Mouse (Mus musculus): ENCODE results near the gene Itga2. TPM values are rescaled to one million over a fixed set of nuclear protein-coding genes. Genes with fewer than 3 reads are reported as not detected.
A peak's percentile ranks its signal among the peaks of the same experiment; 100 is the strongest.

The Itga2 gene
- polyA plus RNA-seq, 1 experiment = 3.2 TPM

DNA sequence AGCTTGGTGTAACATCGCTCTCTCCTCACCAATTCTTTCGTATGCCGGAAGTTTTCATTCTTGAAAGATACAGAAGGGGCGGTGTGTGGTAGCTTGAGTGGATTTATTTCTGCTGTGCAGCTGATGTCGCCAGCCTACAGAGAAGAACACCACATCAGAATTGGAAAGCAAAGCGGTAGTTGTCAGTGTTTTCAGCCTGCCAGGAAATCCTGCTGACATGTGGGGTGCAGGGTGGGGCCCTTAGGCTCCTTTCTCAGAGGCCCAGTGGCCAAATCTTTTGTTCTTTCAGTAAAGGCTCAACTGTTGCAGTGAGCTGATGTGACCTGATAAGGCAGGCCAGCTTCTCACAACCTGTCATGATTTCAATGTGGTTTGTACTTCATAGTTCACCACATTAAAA lies 86.1 kb downstream of the Itga2 start:
- WGBS = 8% methylated on average over 6 of the region's 6 CpGs
- Histone ChIP-seq H3K4me1 (ENCODE audit: control insufficient read depth, insufficient read depth, low read length) (no peaks in the 10 kb centered on the region; the same call in 1 of the 2 replicates), H3K4me3 (replicated peaks; ENCODE audit: control insufficient read depth, low read depth, low read length) (no peak overlapping the region), H3K27ac (ENCODE audit: control insufficient read depth, insufficient read depth, low read depth, low read length, poor library complexity) (no peak overlapping the region; the same call in 1 of the 2 replicates)
- TF ChIP-seq POLR2A (IDR thresholded peaks at IDR 0.05; ENCODE audit: borderline replicate concordance, control insufficient read depth, low read depth, low read length) = no peak
- TF ChIP-seq CTCF (IDR thresholded peaks at IDR 0.05; ENCODE audit: control insufficient read depth, insufficient read depth, low read length) = no peak

DNA sequence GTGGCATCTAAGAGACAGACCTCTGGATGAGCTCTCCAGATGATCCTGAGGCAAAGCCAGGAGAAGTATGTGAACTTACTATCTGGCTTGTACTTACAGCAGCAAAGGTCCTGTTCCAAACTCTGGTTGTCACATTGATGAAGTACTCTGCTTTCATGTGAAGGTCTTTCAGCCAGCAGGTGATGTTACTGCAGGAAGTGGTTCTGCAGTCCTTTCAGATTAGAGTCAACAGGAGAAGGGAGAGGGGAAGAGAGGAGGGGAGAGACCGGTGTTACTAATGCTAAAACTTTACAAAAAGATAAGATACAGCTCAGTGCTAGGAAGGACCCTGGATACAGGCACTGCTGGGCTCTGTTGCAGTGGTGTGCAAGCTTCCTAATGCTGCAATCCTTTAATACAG lies 88.6 kb downstream of the Itga2 start:
- H3K4me1 ChIP-seq (ENCODE audit: control insufficient read depth, insufficient read depth, low read length) = no peaks in the 10 kb centered on the region; the same call in 1 of the 2 replicates
- no peak overlapping the region for H3K27ac ChIP-seq (ENCODE audit: control insufficient read depth, insufficient read depth, low read depth, low read length, poor library complexity)
- 12% methylated on average over 1 of the region's 1 CpGs for WGBS
- H3K4me3 ChIP-seq (replicated peaks; ENCODE audit: control insufficient read depth, low read depth, low read length) = no peak overlapping the region
- TF ChIP-seq POLR2A (IDR thresholded peaks at IDR 0.05; ENCODE audit: borderline replicate concordance, control insufficient read depth, low read depth, low read length) (no peak), CTCF (IDR thresholded peaks at IDR 0.05; ENCODE audit: control insufficient read depth, insufficient read depth, low read length) (no peak)

DNA sequence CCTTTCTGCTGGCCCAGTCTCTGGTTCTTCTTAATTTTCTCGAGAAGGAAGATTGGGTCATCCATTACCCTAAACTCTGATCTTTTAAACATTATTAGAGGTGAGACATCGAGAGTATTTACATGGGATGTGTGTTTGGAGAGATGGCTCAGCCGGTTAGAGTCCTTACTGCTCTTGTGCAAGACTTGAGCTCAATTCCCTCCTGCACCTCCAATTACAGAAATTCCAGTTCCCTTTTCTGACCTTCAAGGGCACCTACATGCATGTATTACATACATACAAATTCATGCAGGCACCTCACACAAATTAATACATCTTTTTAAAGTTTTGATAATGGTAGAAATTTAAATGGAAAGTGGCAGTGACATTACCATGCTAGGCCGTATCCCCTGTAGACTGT lies 91.4 kb downstream of the Itga2 start:
- no peak overlapping the region for H3K27ac ChIP-seq (ENCODE audit: control insufficient read depth, insufficient read depth, low read depth, low read length, poor library complexity)
- no peak for TF ChIP-seq CTCF (IDR thresholded peaks at IDR 0.05; ENCODE audit: control insufficient read depth, insufficient read depth, low read length)
- TF ChIP-seq POLR2A (IDR thresholded peaks at IDR 0.05; ENCODE audit: borderline replicate concordance, control insufficient read depth, low read depth, low read length) = no peak
- H3K4me3 ChIP-seq (replicated peaks; ENCODE audit: control insufficient read depth, low read depth, low read length) = no peak overlapping the region
- WGBS = 63% methylated on average over 4 of the region's 4 CpGs
- H3K4me1 ChIP-seq (ENCODE audit: control insufficient read depth, insufficient read depth, low read length) = peaks cover 2% of the 10 kb centered on the region; the same call in 1 of the 2 replicates

DNA sequence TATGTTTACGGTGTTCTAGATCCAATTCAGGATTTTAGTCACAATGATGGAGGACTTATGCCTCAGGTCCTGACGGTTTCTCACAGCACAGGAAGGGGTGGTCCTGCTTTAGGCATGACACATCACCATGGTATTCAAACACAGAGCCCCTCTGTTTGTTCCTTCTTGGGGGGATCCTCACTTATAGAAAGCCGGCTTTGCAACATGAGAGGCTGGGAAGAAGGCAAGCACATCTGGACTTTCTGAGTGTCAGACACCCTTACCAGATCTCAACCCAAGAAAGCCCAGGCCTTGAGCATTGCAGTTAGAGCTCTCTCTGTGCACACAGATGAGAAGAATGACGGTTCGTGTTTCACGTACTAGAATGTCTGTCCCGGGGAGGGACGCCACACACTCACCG lies 92.8 kb downstream of the Itga2 start:
- 89% methylated on average over 9 of the region's 9 CpGs for WGBS
- Histone ChIP-seq H3K4me3 (replicated peaks; ENCODE audit: control insufficient read depth, low read depth, low read length) (no peak overlapping the region), H3K4me1 (ENCODE audit: control insufficient read depth, insufficient read depth, low read length) (peaks cover 2% of the 10 kb centered on the region; the same call in 1 of the 2 replicates), H3K27ac (ENCODE audit: control insufficient read depth, insufficient read depth, low read depth, low read length, poor library complexity) (no peak overlapping the region)
- TF ChIP-seq CTCF (IDR thresholded peaks at IDR 0.05; ENCODE audit: control insufficient read depth, insufficient read depth, low read length) (no peak), POLR2A (IDR thresholded peaks at IDR 0.05; ENCODE audit: borderline replicate concordance, control insufficient read depth, low read depth, low read length) (no peak)

DNA sequence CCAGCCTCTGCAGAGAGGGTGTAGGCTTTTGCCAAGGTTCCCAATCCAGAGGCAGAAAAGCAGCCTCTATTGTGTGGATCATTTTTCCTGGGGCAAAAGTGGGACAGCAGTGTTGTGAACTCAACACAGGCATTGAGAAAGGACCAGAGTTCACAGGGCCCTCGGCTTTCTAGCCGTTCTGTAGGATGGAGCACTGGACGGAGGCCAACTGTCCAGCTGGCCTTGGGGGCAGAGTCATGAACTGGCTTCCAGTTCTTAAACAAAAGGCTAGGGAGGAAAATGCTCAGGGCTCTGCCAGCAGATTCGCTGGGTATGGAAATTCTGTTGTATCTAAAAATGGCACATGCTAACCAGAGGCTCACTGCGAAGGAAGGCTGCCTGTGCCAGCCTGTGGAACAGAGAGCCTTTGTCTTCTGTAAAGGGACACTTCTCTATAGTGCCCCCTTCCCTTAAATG lies 93.3 kb downstream of the Itga2 start:
- peaks cover 2% of the 10 kb centered on the region; the same call in 1 of the 2 replicates for H3K4me1 ChIP-seq (ENCODE audit: control insufficient read depth, insufficient read depth, low read length)
- TF ChIP-seq CTCF (IDR thresholded peaks at IDR 0.05; ENCODE audit: control insufficient read depth, insufficient read depth, low read length) (no peak), POLR2A (IDR thresholded peaks at IDR 0.05; ENCODE audit: borderline replicate concordance, control insufficient read depth, low read depth, low read length) (no peak)
- 77% methylated on average over 5 of the region's 5 CpGs for WGBS
- H3K4me3 ChIP-seq (replicated peaks; ENCODE audit: control insufficient read depth, low read depth, low read length) = no peak overlapping the region
- no peak overlapping the region for H3K27ac ChIP-seq (ENCODE audit: control insufficient read depth, insufficient read depth, low read depth, low read length, poor library complexity)

DNA sequence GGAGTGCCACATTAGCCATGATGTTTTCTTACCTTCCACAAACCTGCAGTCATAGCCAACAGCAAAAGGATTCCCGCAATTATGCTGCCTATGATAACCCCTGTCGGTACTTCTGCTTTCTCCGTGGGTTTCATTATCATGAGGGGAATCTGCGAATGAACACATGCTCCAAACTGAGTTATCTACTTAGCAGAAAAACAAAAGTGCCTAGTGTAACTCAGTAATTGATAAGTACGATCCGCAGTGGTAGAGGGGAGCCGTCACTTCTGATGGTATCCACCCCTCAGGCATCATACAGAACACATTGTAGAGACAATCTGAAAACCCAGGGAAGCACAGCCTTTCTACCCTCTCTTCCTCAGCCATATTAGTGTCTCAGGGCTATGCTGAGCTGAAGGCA lies 94.8 kb downstream of the Itga2 start:
- Histone ChIP-seq H3K4me1 (ENCODE audit: control insufficient read depth, insufficient read depth, low read length) (peaks cover 2% of the 10 kb centered on the region; the same call in 1 of the 2 replicates), H3K27ac (ENCODE audit: control insufficient read depth, insufficient read depth, low read depth, low read length, poor library complexity) (no peak overlapping the region), H3K4me3 (replicated peaks; ENCODE audit: control insufficient read depth, low read depth, low read length) (no peak overlapping the region)
- WGBS = 19% methylated on average over 7 of the region's 7 CpGs
- no peak for TF ChIP-seq CTCF (IDR thresholded peaks at IDR 0.05; ENCODE audit: control insufficient read depth, insufficient read depth, low read length)
- no peak for TF ChIP-seq POLR2A (IDR thresholded peaks at IDR 0.05; ENCODE audit: borderline replicate concordance, control insufficient read depth, low read depth, low read length)

DNA sequence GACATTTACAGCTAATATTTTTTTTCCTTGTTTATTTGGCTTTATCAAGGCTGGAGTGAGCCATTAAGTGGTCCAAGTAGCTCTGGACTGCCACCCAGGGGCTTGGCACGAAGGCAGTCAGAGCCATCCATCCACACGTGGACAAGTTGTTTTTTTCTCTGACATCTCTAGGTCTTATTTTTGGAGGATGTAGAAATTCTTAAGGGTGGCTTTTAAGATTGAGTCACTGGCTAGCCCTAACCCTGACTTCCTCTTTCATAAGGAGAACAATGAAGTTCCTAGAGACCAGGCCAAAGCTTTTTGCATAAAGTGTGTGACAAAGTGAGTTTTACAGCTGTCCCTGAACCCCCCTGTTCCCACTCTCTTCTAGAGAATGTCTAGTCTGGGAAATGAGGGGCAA lies 97.3 kb downstream of the Itga2 start:
- TF ChIP-seq POLR2A (IDR thresholded peaks at IDR 0.05; ENCODE audit: borderline replicate concordance, control insufficient read depth, low read depth, low read length) (no peak), CTCF (IDR thresholded peaks at IDR 0.05; ENCODE audit: control insufficient read depth, insufficient read depth, low read length) (no peak)
- WGBS = 3% methylated on average over 2 of the region's 2 CpGs
- H3K4me3 ChIP-seq (replicated peaks; ENCODE audit: control insufficient read depth, low read depth, low read length) = no peak overlapping the region
- peaks cover 2% of the 10 kb centered on the region; the same call in 1 of the 2 replicates for H3K4me1 ChIP-seq (ENCODE audit: control insufficient read depth, insufficient read depth, low read length)
- peak overlapping the region; percentile 44; the same call in 1 of the 2 replicates for H3K27ac ChIP-seq (ENCODE audit: control insufficient read depth, insufficient read depth, low read depth, low read length, poor library complexity)

DNA sequence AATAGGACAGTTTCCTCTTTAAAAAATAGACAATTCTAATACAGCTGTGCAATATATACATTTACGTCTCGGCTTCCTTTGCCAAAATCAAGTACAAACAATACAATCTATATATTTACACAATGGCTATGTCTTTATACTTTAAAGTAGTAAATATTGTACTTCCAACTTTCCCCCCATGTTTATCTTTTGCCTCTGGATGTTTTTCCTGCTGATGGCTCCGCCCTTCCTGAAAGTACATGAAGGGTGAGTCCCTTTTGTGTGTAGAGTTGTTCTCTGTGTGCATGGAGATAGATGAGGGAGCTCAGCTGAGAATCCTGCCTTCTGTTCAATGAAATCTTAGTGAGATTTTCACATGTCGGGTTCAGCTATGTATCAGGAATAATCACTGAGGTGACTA lies 98.5 kb downstream of the Itga2 start:
- 80% methylated on average over 4 of the region's 4 CpGs for WGBS
- Histone ChIP-seq H3K4me1 (ENCODE audit: control insufficient read depth, insufficient read depth, low read length) (peaks cover 2% of the 10 kb centered on the region; the same call in 1 of the 2 replicates), H3K4me3 (replicated peaks; ENCODE audit: control insufficient read depth, low read depth, low read length) (no peak overlapping the region), H3K27ac (ENCODE audit: control insufficient read depth, insufficient read depth, low read depth, low read length, poor library complexity) (no peak overlapping the region)
- no peak for TF ChIP-seq POLR2A (IDR thresholded peaks at IDR 0.05; ENCODE audit: borderline replicate concordance, control insufficient read depth, low read depth, low read length)
- TF ChIP-seq CTCF (IDR thresholded peaks at IDR 0.05; ENCODE audit: control insufficient read depth, insufficient read depth, low read length) = no peak

DNA sequence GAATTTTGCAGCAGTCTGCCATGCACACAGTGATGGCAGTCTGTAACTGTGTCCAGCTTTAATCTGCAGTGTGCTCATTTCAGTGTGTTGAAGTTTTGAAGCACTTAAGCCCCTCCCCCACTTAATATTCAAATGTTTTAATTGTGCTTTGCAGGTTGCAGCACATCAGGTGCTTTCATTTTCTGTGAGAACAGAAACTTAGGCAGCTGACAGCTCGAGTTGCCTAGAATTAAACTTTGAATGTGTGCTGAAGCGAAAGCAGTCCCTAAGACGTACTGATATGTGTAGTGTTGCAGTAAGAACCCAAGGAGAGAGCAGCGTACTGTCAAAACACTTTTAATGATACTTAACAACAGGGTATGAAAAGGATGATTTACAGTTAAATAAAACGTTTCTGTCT lies 99.1 kb downstream of the Itga2 start:
- no peak for TF ChIP-seq CTCF (IDR thresholded peaks at IDR 0.05; ENCODE audit: control insufficient read depth, insufficient read depth, low read length)
- no peak for TF ChIP-seq POLR2A (IDR thresholded peaks at IDR 0.05; ENCODE audit: borderline replicate concordance, control insufficient read depth, low read depth, low read length)
- 64% methylated on average over 5 of the region's 5 CpGs for WGBS
- no peak overlapping the region for H3K4me3 ChIP-seq (replicated peaks; ENCODE audit: control insufficient read depth, low read depth, low read length)
- no peak overlapping the region for H3K27ac ChIP-seq (ENCODE audit: control insufficient read depth, insufficient read depth, low read depth, low read length, poor library complexity)
- peaks cover 2% of the 10 kb centered on the region; the same call in 1 of the 2 replicates for H3K4me1 ChIP-seq (ENCODE audit: control insufficient read depth, insufficient read depth, low read length)

Measured in bone marrow, adult 2 months (tissue).